Mouse (Mus musculus) liver, embryonic 12.5 days (tissue): ENCODE data around the gene Abcc2. TPM values are rescaled to one million over a fixed set of nuclear protein-coding genes. Genes with fewer than 3 reads are reported as not detected.

ENCODE experiments used
- ATAC-seq: fragments of 200-750 bp; cut with Nextera tagmentation; 2 replicates; pipeline ENCODE4 v1.8.0; 2017; ENCODE audit warnings: moderate number of reproducible peaks, mild to moderate bottlenecking, moderate library complexity
- H3K27ac ChIP-seq: fragments of 300-500 bp; sonication (generic); 2 replicates; pipeline ENCODE4 v1.5.1; 2016; ENCODE audit warnings: mild to moderate bottlenecking
- H3K27me3 ChIP-seq: fragments of 300-500 bp; sonication (generic); replicated peaks from 2 replicates; pipeline ENCODE4 v1.6.1; 2016; ENCODE audit warnings: mild to moderate bottlenecking, moderate library complexity
- H3K36me3 ChIP-seq: fragments of 300-500 bp; sonication (generic); 2 replicates; pipeline ENCODE4 v1.6.1; 2016; ENCODE audit warnings: mild to moderate bottlenecking, moderate library complexity
- H3K4me1 ChIP-seq: fragments of 300-500 bp; sonication (generic); 2 replicates; pipeline ENCODE4 v1.6.1; 2016
- H3K4me2 ChIP-seq: fragments of 300-500 bp; sonication (generic); 2 replicates; pipeline ENCODE4 v1.6.1; 2016; ENCODE audit warnings: mild to moderate bottlenecking, moderate library complexity
- H3K4me3 ChIP-seq: fragments of 300-500 bp; sonication (generic); 2 replicates; pipeline ENCODE4 v1.5.1; 2016; ENCODE audit warnings: mild to moderate bottlenecking, moderate library complexity
- H3K9ac ChIP-seq: fragments of 300-500 bp; sonication (generic); 2 replicates; pipeline ENCODE4 v1.6.1; 2016; ENCODE audit warnings: mild to moderate bottlenecking, moderate library complexity
- H3K9me3 ChIP-seq: fragments of 300-500 bp; sonication (generic); replicated peaks from 2 replicates; pipeline ENCODE4 v1.6.1; 2016; ENCODE audit warnings: mild to moderate bottlenecking, moderate library complexity
- WGBS: fragments of 180-500 bp; shearing (Covaris S2); methylation state at CpG from one replicate; pipeline ENCODE4 v1.1.7; 2016; ENCODE audit not compliant: insufficient replicate concordance; 5-methylcytosine and 5-hydroxymethylcytosine counted together
- polyA plus RNA-seq: library from polyadenylated mRNA; unstranded; fragments of >200 nt; fragmentation: Nextera tagmentation; extraction: Ambion mirVana; gene quantifications from 2 replicates; pipeline ENCODE4 v1.2.1, GENCODE M21; 2016

The Abcc2 gene
- polyA plus RNA-seq, 1 experiment from 2014 or later = 8.8 TPM

DNA sequence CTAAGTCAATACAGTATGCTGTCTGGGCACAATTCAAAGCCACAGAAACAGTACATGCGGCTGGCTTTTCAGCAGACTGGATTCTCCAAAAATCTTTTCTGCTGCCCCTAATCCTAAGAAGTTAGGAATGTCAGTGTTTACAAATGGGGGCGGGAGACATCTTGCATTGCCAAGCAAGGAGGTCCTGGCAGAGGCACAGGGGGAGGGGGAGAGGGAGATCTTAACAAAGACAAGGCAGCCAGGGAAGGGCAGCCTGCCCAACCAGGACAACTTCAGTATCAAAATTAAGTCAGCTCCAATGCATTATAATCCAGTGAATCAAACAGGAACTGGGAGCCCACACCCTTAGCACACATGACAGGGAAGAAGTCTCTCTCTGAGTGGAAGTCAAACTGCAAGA lies 94.0 kb downstream of the Abcc2 start:
- Histone ChIP-seq H3K9ac (no peak overlapping the region), H3K4me2 (no peak overlapping the region), H3K27ac (no peak overlapping the region), H3K36me3 (peaks cover 14% of the 10 kb centered on the region; the same call in 1 of the 2 replicates), H3K27me3 (peaks cover 30% of the 10 kb centered on the region), H3K4me1 (peaks cover 15% of the 10 kb centered on the region), H3K9me3 (no peaks in the 10 kb centered on the region), H3K4me3 (no peak overlapping the region)
- no peak for ATAC-seq
- 49% methylated on average over 2 of the region's 2 CpGs for WGBS

GRCm38 (mm10) chr19:43877364-43877763 lies 95.4 kb downstream of the Abcc2 start:
- no peak for ATAC-seq
- 82% methylated on average over 8 of the region's 8 CpGs for WGBS
- H3K9ac ChIP-seq = no peak overlapping the region
- H3K4me2 ChIP-seq = no peak overlapping the region
- no peak overlapping the region for H3K27ac ChIP-seq
- no peaks in the 10 kb centered on the region for H3K9me3 ChIP-seq
- H3K36me3 ChIP-seq = peaks cover 11% of the 10 kb centered on the region; the same call in 1 of the 2 replicates
- peaks cover 15% of the 10 kb centered on the region for H3K4me1 ChIP-seq
- H3K4me3 ChIP-seq = no peak overlapping the region
- H3K27me3 ChIP-seq = peaks cover 30% of the 10 kb centered on the region

- peaks cover 30% of the 10 kb centered on the region for H3K27me3 ChIP-seq
- H3K9me3 ChIP-seq = no peaks in the 10 kb centered on the region
- peaks cover 15% of the 10 kb centered on the region for H3K4me1 ChIP-seq
- WGBS = 31% methylated on average over 17 of the region's 17 CpGs
- H3K9ac ChIP-seq = no peak overlapping the region
- H3K4me2 ChIP-seq = peak overlapping the region; percentile 64
- no peak for ATAC-seq
- peak overlapping the region; percentile 55 for H3K4me3 ChIP-seq
- no peak overlapping the region for H3K27ac ChIP-seq
- H3K36me3 ChIP-seq = peaks cover 6% of the 10 kb centered on the region; the same call in 1 of the 2 replicates
These were observed 96.4 kb downstream of the Abcc2 start for GRCm38 (mm10) chr19:43878111-43879092.

GRCm38 (mm10) chr19:43879401-43880212 lies 97.6 kb downstream of the Abcc2 start:
- H3K9ac ChIP-seq = 0 out of 2 replicates have a peak overlapping the region, but pooled peaks have one; percentile 35
- no peaks in the 10 kb centered on the region for H3K9me3 ChIP-seq
- WGBS = 3% methylated on average over 41 of the region's 41 CpGs
- H3K36me3 ChIP-seq = peaks cover 2% of the 10 kb centered on the region; the same call in 1 of the 2 replicates
- H3K4me1 ChIP-seq = peaks cover 18% of the 10 kb centered on the region
- H3K4me3 ChIP-seq = peak overlapping the region; percentile 55
- peak overlapping the region; percentile 54 for H3K27ac ChIP-seq
- H3K27me3 ChIP-seq = peaks cover 30% of the 10 kb centered on the region
- H3K4me2 ChIP-seq = peak overlapping the region; percentile 64
- no peak; the same call in 1 of the 2 replicates for ATAC-seq

DNA sequence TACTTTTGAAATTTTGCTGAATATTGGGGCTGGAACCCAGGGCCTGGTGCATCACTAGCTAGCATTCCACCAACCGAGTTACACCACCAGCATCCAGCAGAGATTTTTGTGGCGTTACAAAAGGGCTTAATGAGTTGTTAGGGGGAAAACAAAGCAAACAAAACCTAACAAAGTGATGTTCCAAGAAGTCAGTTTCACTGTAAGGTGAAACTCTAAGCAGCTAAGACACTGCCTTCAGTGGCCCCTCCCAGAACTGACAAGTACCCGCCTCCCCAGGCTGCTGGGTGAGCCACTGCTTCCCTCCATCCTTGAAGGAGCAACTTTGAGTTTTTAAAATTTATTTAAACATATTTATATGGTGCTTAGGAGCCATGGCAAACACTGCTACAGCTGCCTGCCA lies 98.4 kb downstream of the Abcc2 start:
- WGBS = 42% methylated on average over 3 of the region's 3 CpGs
- Histone ChIP-seq H3K36me3 (no peaks in the 10 kb centered on the region; the same call in 1 of the 2 replicates), H3K9ac (no peak overlapping the region), H3K9me3 (no peaks in the 10 kb centered on the region), H3K4me3 (no peak overlapping the region), H3K4me2 (no peak overlapping the region), H3K4me1 (peaks cover 24% of the 10 kb centered on the region), H3K27ac (no peak overlapping the region), H3K27me3 (peaks cover 30% of the 10 kb centered on the region)
- no peak for ATAC-seq

- no peak overlapping the region for H3K9ac ChIP-seq
- no peak for ATAC-seq
- 77% methylated on average over 7 of the region's 7 CpGs for WGBS
These were observed 99.6 kb downstream of the Abcc2 start for GRCm38 (mm10) chr19:43881615-43882014.

DNA sequence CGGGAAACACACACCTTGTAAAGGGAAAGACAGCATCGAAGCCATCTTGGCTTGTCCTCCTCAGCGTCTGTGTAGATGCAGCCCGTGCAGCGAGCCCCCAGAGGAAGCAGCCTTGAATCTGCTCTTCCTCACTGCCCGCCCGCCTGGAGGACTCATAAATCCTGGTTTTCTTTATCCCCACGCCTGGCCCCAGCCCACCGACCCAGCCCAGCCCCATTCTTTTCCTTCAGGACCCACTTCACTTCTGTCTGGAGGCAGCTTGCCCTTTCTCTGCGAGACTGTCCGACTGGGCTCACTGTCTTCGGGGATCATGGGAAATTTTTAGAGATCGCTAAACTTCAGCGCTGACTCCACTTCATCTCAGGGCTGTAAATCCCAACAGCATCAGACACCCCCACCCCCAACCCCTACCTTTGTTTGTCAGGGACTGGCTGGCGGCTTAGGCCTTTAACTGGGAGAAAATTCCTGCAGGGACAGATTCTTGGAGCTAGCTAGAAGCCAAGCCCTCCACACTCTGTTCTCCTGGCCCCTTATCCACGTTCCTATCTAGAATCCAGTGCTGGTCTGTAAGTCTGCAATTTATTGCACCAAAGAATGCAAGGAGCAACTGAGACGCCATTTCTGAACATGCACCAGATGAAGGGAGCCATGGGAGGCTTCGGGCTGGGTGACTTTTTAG lies 101.0 kb downstream of the Abcc2 start:
- H3K4me3 ChIP-seq = no peak overlapping the region
- WGBS = 42% methylated on average over 18 of the region's 18 CpGs
- no peaks in the 10 kb centered on the region for H3K9me3 ChIP-seq
- H3K4me2 ChIP-seq = no peak overlapping the region
- H3K36me3 ChIP-seq = no peaks in the 10 kb centered on the region; the same call in 1 of the 2 replicates
- H3K4me1 ChIP-seq = peaks cover 24% of the 10 kb centered on the region
- no peak for ATAC-seq
- peaks cover 28% of the 10 kb centered on the region for H3K27me3 ChIP-seq
- H3K9ac ChIP-seq = no peak overlapping the region
- no peak overlapping the region for H3K27ac ChIP-seq

More at GRCm38 (mm10) chr19:43881615-43882014, 99.6 kb downstream of the Abcc2 start:
- no peaks in the 10 kb centered on the region for H3K9me3 ChIP-seq
- H3K4me3 ChIP-seq = no peak overlapping the region
- no peaks in the 10 kb centered on the region; the same call in 1 of the 2 replicates for H3K36me3 ChIP-seq
- no peak overlapping the region for H3K4me2 ChIP-seq
- no peak overlapping the region for H3K27ac ChIP-seq
- H3K27me3 ChIP-seq = peaks cover 30% of the 10 kb centered on the region
- H3K4me1 ChIP-seq = peaks cover 24% of the 10 kb centered on the region

- Histone ChIP-seq H3K27me3 (peaks cover 10% of the 10 kb centered on the region), H3K4me3 (no peak overlapping the region), H3K4me1 (peaks cover 19% of the 10 kb centered on the region), H3K27ac (no peak overlapping the region), H3K9me3 (no peaks in the 10 kb centered on the region), H3K36me3 (no peaks in the 10 kb centered on the region; the same call in 1 of the 2 replicates), H3K4me2 (peak overlapping the region; percentile 9; the same call in 1 of the 2 replicates), H3K9ac (no peak overlapping the region)
- ATAC-seq = no peak
- WGBS = 29% methylated on average over 13 of the region's 13 CpGs
These were observed 102.9 kb downstream of the Abcc2 start for GRCm38 (mm10) chr19:43884668-43885498.

- H3K9me3 ChIP-seq = no peaks in the 10 kb centered on the region
- no peak overlapping the region for H3K27ac ChIP-seq
- no peak overlapping the region for H3K4me3 ChIP-seq
- H3K4me2 ChIP-seq = no peak overlapping the region
- no peak for ATAC-seq
- H3K9ac ChIP-seq = no peak overlapping the region
- peaks cover 13% of the 10 kb centered on the region; the same call in 1 of the 2 replicates for H3K4me1 ChIP-seq
- WGBS = 68% methylated on average over 12 of the region's 12 CpGs
- H3K36me3 ChIP-seq = no peaks in the 10 kb centered on the region; the same call in 1 of the 2 replicates
- H3K27me3 ChIP-seq = no peaks in the 10 kb centered on the region
These were observed 104.5 kb downstream of the Abcc2 start for GRCm38 (mm10) chr19:43886371-43887099.

DNA sequence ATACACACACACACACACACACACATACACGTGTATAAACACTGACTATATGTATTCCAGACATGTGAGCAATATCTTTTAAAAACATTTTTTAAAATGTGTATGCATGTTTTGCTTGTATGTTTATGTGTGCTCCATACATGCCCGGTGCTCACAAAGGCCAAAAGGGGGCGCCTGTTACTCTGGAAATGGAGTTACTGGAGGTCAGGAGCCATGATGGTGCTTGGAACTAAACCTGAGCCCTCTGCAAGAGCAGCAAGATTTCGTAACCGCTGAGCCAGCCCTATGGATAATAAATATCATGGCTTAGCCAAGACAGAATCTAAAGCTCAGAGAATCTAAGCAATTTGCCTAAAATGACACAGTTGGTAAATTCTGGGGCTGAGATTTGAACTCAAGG lies 105.2 kb downstream of the Abcc2 start:
- Histone ChIP-seq H3K27ac (no peak overlapping the region), H3K9ac (no peak overlapping the region), H3K4me2 (no peak overlapping the region), H3K36me3 (no peaks in the 10 kb centered on the region), H3K4me3 (no peak overlapping the region), H3K9me3 (no peaks in the 10 kb centered on the region), H3K4me1 (peaks cover 13% of the 10 kb centered on the region; the same call in 1 of the 2 replicates), H3K27me3 (no peaks in the 10 kb centered on the region)
- ATAC-seq = no peak
- 72% methylated on average over 5 of the region's 5 CpGs for WGBS
